Mouse (Mus musculus): ENCODE data around the gene Gm13698. TPM values are rescaled to one million over a fixed set of nuclear protein-coding genes. Genes with fewer than 3 reads are reported as not detected.
"Not testable (repeated sequence)": the region's sequence is repeated elsewhere in the genome, so short reads cannot be mapped to it uniquely, and the experiment has no call there.

Gene Gm13698
- polyA plus RNA-seq (2015; fragmentation: Nextera tagmentation; extraction: Ambion mirVana): not detected in 2 replicates

DNA sequence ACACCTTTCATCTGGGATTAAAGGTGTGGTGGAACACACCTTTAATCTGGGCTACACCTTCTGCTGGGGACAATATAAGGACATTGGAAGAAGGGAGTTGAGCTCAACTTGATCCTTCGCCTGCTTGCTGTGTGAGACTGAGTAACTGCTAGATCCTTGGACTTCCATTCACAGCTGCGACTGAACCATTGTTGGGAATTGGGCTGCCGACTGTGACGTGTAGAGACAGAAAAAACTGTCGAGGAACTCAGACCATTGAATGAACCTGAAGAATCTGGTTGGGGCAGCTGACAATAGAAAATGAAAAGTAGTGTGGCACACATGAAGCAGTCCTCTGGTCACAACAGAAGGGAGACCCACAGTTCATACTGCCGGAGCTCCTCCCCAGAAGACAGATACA, at the start of gene Gm13698:
TSS of gene Gm13698 (plus strand) at position 301 of the 400 bp plus-strand sequence.
- not testable (repeated sequence) for H3K9ac ChIP-seq; ATAC-seq (ENCODE audit: low FRiP score)

DNA sequence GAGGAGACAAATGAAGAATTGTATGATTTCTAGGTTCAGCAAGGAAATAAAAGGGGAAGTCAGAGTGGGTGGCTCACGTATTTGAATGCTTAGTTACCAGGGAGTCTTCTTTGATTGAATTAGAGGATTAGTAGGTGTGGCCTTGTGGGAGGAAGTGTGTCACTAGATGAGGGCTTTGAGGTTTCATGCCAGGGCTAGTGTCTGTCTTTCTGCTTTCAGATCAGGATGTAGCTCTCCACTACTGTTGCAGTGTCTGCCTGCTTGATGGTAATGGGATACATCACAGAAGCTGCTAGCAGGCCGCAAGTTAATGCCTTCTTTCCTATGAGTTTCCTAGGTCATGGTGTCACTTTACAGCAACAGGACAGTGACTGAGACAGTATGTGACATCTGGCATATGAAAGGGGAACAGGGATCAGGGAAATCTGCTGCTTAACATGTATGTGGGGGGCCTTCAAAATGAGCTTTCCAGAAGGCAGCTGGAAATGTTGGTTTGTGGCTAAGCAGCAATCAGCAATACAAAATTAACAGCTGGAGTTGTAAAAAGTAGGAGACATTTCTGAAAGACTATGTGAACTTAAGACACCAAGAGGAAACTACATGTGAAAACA, 25.9 kb upstream of the Gm13698 start:
- no peaks in the 10 kb centered on the region for H3K36me3 ChIP-seq
- H3K4me1 ChIP-seq (replicated peaks): no peaks in the 10 kb centered on the region
- no peak overlapping the region for H3K27ac ChIP-seq
- ATAC-seq (ENCODE audit: low FRiP score): no peak
- WGBS: 59% methylated on average over 2 of the region's 2 CpGs
- no peak overlapping the region for H3K9ac ChIP-seq
- no peaks in the 10 kb centered on the region for H3K9me3 ChIP-seq
- no peaks in the 10 kb centered on the region for H3K27me3 ChIP-seq
- H3K4me3 ChIP-seq: no peak overlapping the region
- H3K4me2 ChIP-seq: no peak overlapping the region

More for the DNA sequence above, at the start of gene Gm13698:
- not testable (repeated sequence) for H3K9me3 ChIP-seq; H3K4me3 ChIP-seq; H3K27ac ChIP-seq; H3K4me1 ChIP-seq (replicated peaks); H3K4me2 ChIP-seq; H3K36me3 ChIP-seq; H3K27me3 ChIP-seq
- WGBS: no CpG with 5 or more reads among the region's 6 CpGs

DNA sequence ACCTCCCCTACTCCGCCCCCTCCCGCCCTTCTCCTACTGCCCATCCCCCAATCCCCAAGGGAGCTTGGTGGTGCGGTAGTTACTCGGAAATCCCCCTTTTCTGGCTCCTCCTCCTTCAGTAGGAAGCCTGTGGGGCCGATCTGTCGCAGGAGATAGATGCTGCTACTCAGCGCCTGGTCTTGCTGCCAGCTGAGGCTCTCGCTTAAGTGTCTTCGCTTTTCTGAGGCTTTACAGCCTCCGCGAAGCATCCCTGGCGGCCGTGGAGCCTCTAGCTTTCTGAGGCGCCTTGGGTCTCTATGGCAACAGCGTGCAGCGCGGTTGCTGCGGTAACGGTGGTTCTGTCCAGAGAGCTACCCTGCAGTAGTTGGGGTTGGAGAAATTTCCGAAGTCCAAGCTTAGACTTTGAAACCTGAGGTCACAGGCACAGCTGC, 14.5 kb upstream of the Gm13698 start, which contains the start of gene Zswim2:
TSS of gene Zswim2 (minus strand) at position 298 of the 431 bp plus-strand sequence.
- WGBS: under 1% methylated on average over 20 of the region's 20 CpGs
- no peaks in the 10 kb centered on the region for H3K9me3 ChIP-seq
- H3K9ac ChIP-seq: peak within 1 kb of the TSS; percentile 53; the same call in 1 of the 2 replicates
- no peaks in the 10 kb centered on the region for H3K27me3 ChIP-seq
- ATAC-seq (ENCODE audit: low FRiP score): peak; percentile 99
- H3K4me2 ChIP-seq: peak within 1 kb of the TSS; percentile 56
- peaks cover 11% of the 10 kb centered on the region; the same call in 1 of the 2 replicates for H3K4me1 ChIP-seq (replicated peaks)
- H3K27ac ChIP-seq: peak within 1 kb of the TSS; percentile 40
- H3K36me3 ChIP-seq: no peaks in the 10 kb centered on the region
- peak within 1 kb of the TSS; percentile 38 for H3K4me3 ChIP-seq

DNA sequence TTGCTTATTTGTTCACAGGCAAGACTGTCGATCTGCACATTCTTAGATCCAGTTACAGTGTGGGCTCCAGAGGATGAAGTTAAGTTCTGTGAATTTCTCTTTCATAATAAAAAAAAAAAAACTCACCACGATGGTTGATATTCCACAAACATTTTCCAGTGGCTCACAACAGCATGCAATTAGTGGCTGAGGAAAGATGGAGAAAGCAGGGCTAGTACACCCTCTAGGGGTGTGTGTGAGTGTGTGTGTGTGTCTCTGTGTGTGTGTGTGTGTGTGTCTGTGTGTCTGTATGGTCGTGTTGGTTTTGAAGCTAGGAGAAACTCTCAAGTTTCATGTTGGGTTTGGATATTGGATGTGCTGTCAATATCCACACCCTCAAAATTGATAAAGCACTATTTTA, 14.1 kb upstream of the Gm13698 start:
- Histone ChIP-seq H3K4me3 (peak overlapping the region; percentile 38), H3K9me3 (no peaks in the 10 kb centered on the region), H3K4me1 (replicated peaks) (peaks cover 11% of the 10 kb centered on the region; the same call in 1 of the 2 replicates), H3K36me3 (no peaks in the 10 kb centered on the region), H3K9ac (no peak overlapping the region), H3K27me3 (no peaks in the 10 kb centered on the region), H3K4me2 (peak overlapping the region; percentile 56), H3K27ac (no peak overlapping the region)
- WGBS: 42% methylated on average over 3 of the region's 3 CpGs
- ATAC-seq (ENCODE audit: low FRiP score): peak; percentile 70; the same call in 1 of the 2 replicates

DNA sequence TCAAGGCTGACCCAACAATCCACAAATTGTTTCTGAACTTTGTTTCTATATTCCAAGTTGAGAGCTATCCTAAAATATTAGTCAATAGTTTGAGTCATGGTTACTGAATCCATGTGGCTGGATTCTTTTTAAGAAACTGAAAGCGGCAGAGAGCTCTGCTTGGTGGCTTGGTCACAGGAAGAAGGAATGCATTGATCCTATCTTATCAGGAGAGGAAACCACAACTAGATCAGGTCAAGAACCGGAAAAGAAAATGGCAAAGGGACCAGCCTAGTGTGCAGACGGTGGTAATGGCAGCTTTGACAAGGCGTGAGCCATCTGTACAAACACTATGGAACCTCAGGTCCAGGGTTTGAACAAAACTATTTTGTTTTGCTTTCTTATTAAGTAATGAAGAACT, 13.7 kb upstream of the Gm13698 start:
- H3K4me1 ChIP-seq (replicated peaks): peaks cover 11% of the 10 kb centered on the region; the same call in 1 of the 2 replicates
- H3K9me3 ChIP-seq: no peaks in the 10 kb centered on the region
- no peaks in the 10 kb centered on the region for H3K27me3 ChIP-seq
- H3K4me3 ChIP-seq: no peak overlapping the region
- H3K27ac ChIP-seq: no peak overlapping the region
- H3K36me3 ChIP-seq: no peaks in the 10 kb centered on the region
- ATAC-seq (ENCODE audit: low FRiP score): no peak
- no peak overlapping the region for H3K4me2 ChIP-seq
- no peak overlapping the region for H3K9ac ChIP-seq
- 85% methylated on average over 4 of the region's 4 CpGs for WGBS

DNA sequence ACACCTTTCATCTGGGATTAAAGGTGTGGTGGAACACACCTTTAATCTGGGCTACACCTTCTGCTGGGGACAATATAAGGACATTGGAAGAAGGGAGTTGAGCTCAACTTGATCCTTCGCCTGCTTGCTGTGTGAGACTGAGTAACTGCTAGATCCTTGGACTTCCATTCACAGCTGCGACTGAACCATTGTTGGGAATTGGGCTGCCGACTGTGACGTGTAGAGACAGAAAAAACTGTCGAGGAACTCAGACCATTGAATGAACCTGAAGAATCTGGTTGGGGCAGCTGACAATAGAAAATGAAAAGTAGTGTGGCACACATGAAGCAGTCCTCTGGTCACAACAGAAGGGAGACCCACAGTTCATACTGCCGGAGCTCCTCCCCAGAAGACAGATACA, 5.7 kb downstream of the Gm13698 start, which contains the start of gene Gm13693:
TSS of gene Gm13693 (plus strand) at position 301 of the 400 bp plus-strand sequence.
- not testable (repeated sequence) for H3K4me3 ChIP-seq; H3K27ac ChIP-seq; H3K4me2 ChIP-seq; H3K36me3 ChIP-seq; H3K9me3 ChIP-seq; H3K27me3 ChIP-seq; H3K4me1 ChIP-seq (replicated peaks); ATAC-seq (ENCODE audit: low FRiP score); H3K9ac ChIP-seq
- no CpG with 5 or more reads among the region's 6 CpGs for WGBS

DNA sequence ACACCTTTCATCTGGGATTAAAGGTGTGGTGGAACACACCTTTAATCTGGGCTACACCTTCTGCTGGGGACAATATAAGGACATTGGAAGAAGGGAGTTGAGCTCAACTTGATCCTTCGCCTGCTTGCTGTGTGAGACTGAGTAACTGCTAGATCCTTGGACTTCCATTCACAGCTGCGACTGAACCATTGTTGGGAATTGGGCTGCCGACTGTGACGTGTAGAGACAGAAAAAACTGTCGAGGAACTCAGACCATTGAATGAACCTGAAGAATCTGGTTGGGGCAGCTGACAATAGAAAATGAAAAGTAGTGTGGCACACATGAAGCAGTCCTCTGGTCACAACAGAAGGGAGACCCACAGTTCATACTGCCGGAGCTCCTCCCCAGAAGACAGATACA, 11.5 kb downstream of the Gm13698 start, which contains the start of gene Gm13695:
TSS of gene Gm13695 (plus strand) at position 301 of the 400 bp plus-strand sequence.
- not testable (repeated sequence) for H3K27ac ChIP-seq; H3K4me1 ChIP-seq (replicated peaks); H3K4me3 ChIP-seq; H3K9me3 ChIP-seq; H3K4me2 ChIP-seq; H3K36me3 ChIP-seq; H3K27me3 ChIP-seq; ATAC-seq (ENCODE audit: low FRiP score); H3K9ac ChIP-seq
- no CpG with 5 or more reads among the region's 6 CpGs for WGBS

DNA sequence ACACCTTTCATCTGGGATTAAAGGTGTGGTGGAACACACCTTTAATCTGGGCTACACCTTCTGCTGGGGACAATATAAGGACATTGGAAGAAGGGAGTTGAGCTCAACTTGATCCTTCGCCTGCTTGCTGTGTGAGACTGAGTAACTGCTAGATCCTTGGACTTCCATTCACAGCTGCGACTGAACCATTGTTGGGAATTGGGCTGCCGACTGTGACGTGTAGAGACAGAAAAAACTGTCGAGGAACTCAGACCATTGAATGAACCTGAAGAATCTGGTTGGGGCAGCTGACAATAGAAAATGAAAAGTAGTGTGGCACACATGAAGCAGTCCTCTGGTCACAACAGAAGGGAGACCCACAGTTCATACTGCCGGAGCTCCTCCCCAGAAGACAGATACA, 17.3 kb downstream of the Gm13698 start, which contains the start of gene Gm13696:
TSS of gene Gm13696 (plus strand) at position 301 of the 400 bp plus-strand sequence.
- not testable (repeated sequence) for H3K4me2 ChIP-seq; H3K4me3 ChIP-seq; H3K9ac ChIP-seq; H3K9me3 ChIP-seq; H3K27me3 ChIP-seq; H3K4me1 ChIP-seq (replicated peaks); H3K36me3 ChIP-seq; H3K27ac ChIP-seq; ATAC-seq (ENCODE audit: low FRiP score)
- no CpG with 5 or more reads among the region's 6 CpGs for WGBS

DNA sequence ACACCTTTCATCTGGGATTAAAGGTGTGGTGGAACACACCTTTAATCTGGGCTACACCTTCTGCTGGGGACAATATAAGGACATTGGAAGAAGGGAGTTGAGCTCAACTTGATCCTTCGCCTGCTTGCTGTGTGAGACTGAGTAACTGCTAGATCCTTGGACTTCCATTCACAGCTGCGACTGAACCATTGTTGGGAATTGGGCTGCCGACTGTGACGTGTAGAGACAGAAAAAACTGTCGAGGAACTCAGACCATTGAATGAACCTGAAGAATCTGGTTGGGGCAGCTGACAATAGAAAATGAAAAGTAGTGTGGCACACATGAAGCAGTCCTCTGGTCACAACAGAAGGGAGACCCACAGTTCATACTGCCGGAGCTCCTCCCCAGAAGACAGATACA, 23.1 kb downstream of the Gm13698 start, which contains the start of gene Gm13694:
TSS of gene Gm13694 (plus strand) at position 301 of the 400 bp plus-strand sequence.
- not testable (repeated sequence) for H3K36me3 ChIP-seq; H3K9ac ChIP-seq; H3K4me1 ChIP-seq (replicated peaks); H3K27ac ChIP-seq; H3K4me3 ChIP-seq; H3K9me3 ChIP-seq; H3K4me2 ChIP-seq; ATAC-seq (ENCODE audit: low FRiP score); H3K27me3 ChIP-seq
- no CpG with 5 or more reads among the region's 6 CpGs for WGBS

DNA sequence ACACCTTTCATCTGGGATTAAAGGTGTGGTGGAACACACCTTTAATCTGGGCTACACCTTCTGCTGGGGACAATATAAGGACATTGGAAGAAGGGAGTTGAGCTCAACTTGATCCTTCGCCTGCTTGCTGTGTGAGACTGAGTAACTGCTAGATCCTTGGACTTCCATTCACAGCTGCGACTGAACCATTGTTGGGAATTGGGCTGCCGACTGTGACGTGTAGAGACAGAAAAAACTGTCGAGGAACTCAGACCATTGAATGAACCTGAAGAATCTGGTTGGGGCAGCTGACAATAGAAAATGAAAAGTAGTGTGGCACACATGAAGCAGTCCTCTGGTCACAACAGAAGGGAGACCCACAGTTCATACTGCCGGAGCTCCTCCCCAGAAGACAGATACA, 28.9 kb downstream of the Gm13698 start, which contains the start of gene Gm13697:
TSS of gene Gm13697 (plus strand) at position 301 of the 400 bp plus-strand sequence.
- no CpG with 5 or more reads among the region's 6 CpGs for WGBS

DNA sequence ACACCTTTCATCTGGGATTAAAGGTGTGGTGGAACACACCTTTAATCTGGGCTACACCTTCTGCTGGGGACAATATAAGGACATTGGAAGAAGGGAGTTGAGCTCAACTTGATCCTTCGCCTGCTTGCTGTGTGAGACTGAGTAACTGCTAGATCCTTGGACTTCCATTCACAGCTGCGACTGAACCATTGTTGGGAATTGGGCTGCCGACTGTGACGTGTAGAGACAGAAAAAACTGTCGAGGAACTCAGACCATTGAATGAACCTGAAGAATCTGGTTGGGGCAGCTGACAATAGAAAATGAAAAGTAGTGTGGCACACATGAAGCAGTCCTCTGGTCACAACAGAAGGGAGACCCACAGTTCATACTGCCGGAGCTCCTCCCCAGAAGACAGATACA, 34.8 kb downstream of the Gm13698 start, which contains the start of gene Gm13691:
TSS of gene Gm13691 (plus strand) at position 301 of the 400 bp plus-strand sequence.
- H3K4me3 ChIP-seq; H3K27ac ChIP-seq; H3K4me2 ChIP-seq; H3K36me3 ChIP-seq; H3K4me1 ChIP-seq (replicated peaks); H3K9ac ChIP-seq; H3K9me3 ChIP-seq; ATAC-seq (ENCODE audit: low FRiP score); H3K27me3 ChIP-seq: not testable (repeated sequence)
- WGBS: no CpG with 5 or more reads among the region's 6 CpGs

More for the DNA sequence above, 28.9 kb downstream of the Gm13698 start, which contains the start of gene Gm13697:
- not testable (repeated sequence) for H3K9ac ChIP-seq; H3K4me2 ChIP-seq; H3K27me3 ChIP-seq; H3K9me3 ChIP-seq; H3K36me3 ChIP-seq; H3K4me3 ChIP-seq; H3K4me1 ChIP-seq (replicated peaks); ATAC-seq (ENCODE audit: low FRiP score); H3K27ac ChIP-seq

DNA sequence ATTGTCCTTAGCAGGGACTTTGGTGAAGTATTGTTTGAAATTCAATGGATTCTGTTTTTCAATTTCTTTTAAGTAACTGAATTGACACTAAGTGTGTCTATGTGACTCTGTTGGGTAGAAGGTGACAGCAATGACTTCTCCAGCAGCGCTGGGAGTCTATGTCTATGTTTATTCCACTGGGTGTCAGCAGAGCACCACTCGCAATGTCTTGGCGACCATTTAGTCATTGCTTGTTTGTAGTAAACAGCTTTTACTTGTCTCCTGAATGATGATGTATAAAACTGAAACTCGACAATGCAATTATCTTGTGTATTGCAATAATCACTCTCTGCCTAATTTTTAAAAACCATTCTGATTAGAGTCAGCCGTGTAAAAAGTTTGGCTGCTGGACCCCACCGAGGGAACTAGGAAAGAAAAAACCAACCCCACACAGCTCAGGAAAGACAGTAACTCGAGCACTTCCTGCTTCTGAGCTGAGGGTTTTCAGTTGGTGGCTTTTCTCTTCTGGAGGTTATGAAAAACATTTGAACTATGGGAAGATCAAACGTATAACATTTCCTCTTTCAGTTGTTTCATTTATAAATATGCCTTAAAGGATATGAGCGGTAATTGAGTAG, 38.3 kb downstream of the Gm13698 start:
- H3K27me3 ChIP-seq; H3K9ac ChIP-seq; H3K36me3 ChIP-seq; H3K27ac ChIP-seq; H3K4me2 ChIP-seq; ATAC-seq (ENCODE audit: low FRiP score); H3K4me1 ChIP-seq (replicated peaks); H3K9me3 ChIP-seq; H3K4me3 ChIP-seq: not testable (repeated sequence)
- 61% methylated on average over 8 of the region's 9 CpGs for WGBS

All from hindbrain, embryonic 13.5 days (tissue).